8 mouse cellular contexts compared by ENCODE assay signal in genomic region chr9:58541895-58542338, GRCm38 (mm10). TPM values are rescaled to one million over a fixed set of nuclear protein-coding genes. Genes with fewer than 3 reads are reported as not detected.
A peak's percentile ranks its signal among the peaks of the same experiment; 100 is the strongest.
DNase-seq lines count a peak whose midpoint lies in the region; ATAC-seq lines count a peak whose summit lies in the region.

No protein-coding gene starts in this region.

- H3K9me3 ChIP-seq in hindbrain, embryonic 16.5 days (ENCODE audit: control insufficient read depth, low read length): no peaks in the 10 kb centered on the region

- H3K27ac ChIP-seq in hindbrain, embryonic 16.5 days (ENCODE audit: low read depth, low read length): peak overlapping the region; percentile 60

- H3K4me1 ChIP-seq in hindbrain, embryonic 16.5 days (ENCODE audit: control insufficient read depth, insufficient read depth, low read depth, low read length): peaks cover 11% of the 10 kb centered on the region

- peaks cover 6% of the 10 kb centered on the region for H3K36me3 ChIP-seq in hindbrain, embryonic 16.5 days (ENCODE audit: control insufficient read depth, insufficient read depth, low read length)

- 0 out of 2 replicates have a peak overlapping the region, but pooled peaks have one; percentile 29 for H3K9ac ChIP-seq in hindbrain, embryonic 16.5 days (ENCODE audit: low read depth, low read length)

- ATAC-seq in hindbrain, embryonic 16.5 days: no peak

- H3K27me3 ChIP-seq in hindbrain, embryonic 16.5 days (replicated peaks; ENCODE audit: control insufficient read depth, insufficient read depth, low read length): no peaks in the 10 kb centered on the region

- peak; percentile 78 for DNase-seq in Muller cell, postnatal 12 days (ENCODE audit: inconsistent ontology term)
- DNase-seq in c-Kit-positive CD71-negative TER-119-negative erythroid progenitor cells, embryonic 14.5 days (ENCODE audit: low read depth): peak; percentile 82
- DNase-seq in gastrocnemius, adult 8-10 months (ENCODE audit: low spot score in 2 of 2): peak; percentile 60 to 70
- DNase-seq in layer of hippocampus, postnatal 36 days: peak; percentile 47 to 73
- DNase-seq in lung, postnatal 14 days: peak; percentile 83
- peak; percentile 92 for DNase-seq in right cerebral cortex, postnatal 14 days
- DNase-seq in c-Kit-positive CD71-positive TER-119-positive erythroid progenitor cells, embryonic 14.5 days (ENCODE audit: low spot score): no peak

- H3K4me3 ChIP-seq in hindbrain, embryonic 16.5 days (ENCODE audit: low read length): no peak overlapping the region

- no peak overlapping the region for H3K4me2 ChIP-seq in hindbrain, embryonic 16.5 days (ENCODE audit: low read length)

- 39% methylated on average over 6 of the region's 6 CpGs for WGBS in hindbrain, embryonic 16.5 days

RNA-seq across cellular contexts. Expression of gene Cd276, which starts 13.3 kb away (rescaled TPM):
- total RNA-seq in gastrocnemius, adult 8-10 months (2022): 10 to 100 TPM in 2 of 4 experiments, 1 to 10 TPM in 2; 5.9 to 13.6 (median 10.6) TPM
- 24.6 and 33.7 TPM in 2 replicates for polyA plus RNA-seq in hindbrain, embryonic 16.5 days (2015; fragmentation: Nextera tagmentation; extraction: Ambion mirVana)
- 1 to 10 TPM; 5.8 to 6.0 TPM for total RNA-seq in layer of hippocampus, postnatal 36 days (2021)

RNA-seq across cellular contexts. Expression of gene Nptn, which starts 40.1 kb away (rescaled TPM):
- total RNA-seq in gastrocnemius, adult 8-10 months (2022): 100 to 1,000 TPM in 2 of 4 experiments, 10 to 100 TPM in 2; 90.1 to 125 (median 108) TPM
- polyA plus RNA-seq in hindbrain, embryonic 16.5 days (2015; fragmentation: Nextera tagmentation; extraction: Ambion mirVana): 216 and 258 TPM in 2 replicates
- total RNA-seq in layer of hippocampus, postnatal 36 days (2021): 100 to 1,000 TPM; 825 to 896 TPM

RNA-seq across cellular contexts. Expression of gene Insyn1, which starts 53.5 kb away (rescaled TPM):
- 10 to 100 TPM; 21.3 to 34.2 (median 28.3) TPM for total RNA-seq in gastrocnemius, adult 8-10 months (2022)
- 8.5 and 9.6 TPM in 2 replicates for polyA plus RNA-seq in hindbrain, embryonic 16.5 days (2015; fragmentation: Nextera tagmentation; extraction: Ambion mirVana)
- total RNA-seq in layer of hippocampus, postnatal 36 days (2021): 100 to 1,000 TPM; 232 to 236 TPM

Comparison
In these comparisons a context has a peak if more than half of its experiments do, and no peak if none do; other contexts are left out.
1. RNA of gene Nptn, which starts 40.1 kb away (total RNA-seq): 825 to 896 TPM in layer of hippocampus, postnatal 36 days; 90.1 to 125 TPM in gastrocnemius, adult 8-10 months; every median in the first group is over 4 times any median in the second.
2. RNA of gene Insyn1, which starts 53.5 kb away (total RNA-seq): 232 to 236 TPM in layer of hippocampus, postnatal 36 days; 21.3 to 34.2 TPM in gastrocnemius, adult 8-10 months; every median in the first group is over 4 times any median in the second.